Mouse (Mus musculus): Measurements from ENCODE around the gene B3gnt7. TPM values are rescaled to one million over a fixed set of nuclear protein-coding genes. Genes with fewer than 3 reads are reported as not detected.
"Not testable (repeated sequence)": the region's sequence is repeated elsewhere in the genome, so short reads cannot be mapped to it uniquely, and the experiment has no call there.

Gene B3gnt7
- polyA plus RNA-seq, 1 experiment from 2014 or later = 2.9 TPM

- no peaks in the 10 kb centered on the region for H3K27me3 ChIP-seq (ENCODE audit: control insufficient read depth, insufficient read depth, low read length)
- WGBS = 87% methylated on average over 6 of the region's 8 CpGs
- no peaks in the 10 kb centered on the region for H3K9me3 ChIP-seq (ENCODE audit: control insufficient read depth, low read length)
- no peaks in the 10 kb centered on the region for H3K36me3 ChIP-seq (ENCODE audit: control insufficient read depth, insufficient read depth, low read length)
- ATAC-seq (ENCODE audit: low FRiP score) = no peak
- no peaks in the 10 kb centered on the region for H3K4me1 ChIP-seq (replicated peaks; ENCODE audit: control insufficient read depth, insufficient read depth, low read length)
- H3K4me3 ChIP-seq (ENCODE audit: low read depth, low read length) = no peak overlapping the region
- DNase-seq (ENCODE audit: low spot score) = no peak
- no peak overlapping the region for H3K9ac ChIP-seq (ENCODE audit: low read depth, low read length)
- H3K4me2 ChIP-seq (replicated peaks; ENCODE audit: low read depth, low read length) = no peak overlapping the region
- H3K27ac ChIP-seq (ENCODE audit: low read depth, low read length) = no peak overlapping the region
These were observed 18.3 kb downstream of the B3gnt7 start for GRCm38 (mm10) chr1:86320822-86321413.

- Histone ChIP-seq H3K36me3 (ENCODE audit: control insufficient read depth, insufficient read depth, low read length) (no peaks in the 10 kb centered on the region), H3K9ac (ENCODE audit: low read depth, low read length) (no peak overlapping the region), H3K27me3 (ENCODE audit: control insufficient read depth, insufficient read depth, low read length) (no peaks in the 10 kb centered on the region), H3K4me3 (ENCODE audit: low read depth, low read length) (no peak overlapping the region), H3K9me3 (ENCODE audit: control insufficient read depth, low read length) (no peaks in the 10 kb centered on the region), H3K4me2 (replicated peaks; ENCODE audit: low read depth, low read length) (no peak overlapping the region), H3K4me1 (replicated peaks; ENCODE audit: control insufficient read depth, insufficient read depth, low read length) (no peaks in the 10 kb centered on the region), H3K27ac (ENCODE audit: low read depth, low read length) (no peak overlapping the region)
- DNase-seq (ENCODE audit: low spot score) (no peak), ATAC-seq (ENCODE audit: low FRiP score) (no peak)
- 37% methylated on average over 2 of the region's 2 CpGs for whole genome bisulfite sequencing
These were observed 33.7 kb downstream of the B3gnt7 start for GRCm38 (mm10) chr1:86336330-86336729.

DNA sequence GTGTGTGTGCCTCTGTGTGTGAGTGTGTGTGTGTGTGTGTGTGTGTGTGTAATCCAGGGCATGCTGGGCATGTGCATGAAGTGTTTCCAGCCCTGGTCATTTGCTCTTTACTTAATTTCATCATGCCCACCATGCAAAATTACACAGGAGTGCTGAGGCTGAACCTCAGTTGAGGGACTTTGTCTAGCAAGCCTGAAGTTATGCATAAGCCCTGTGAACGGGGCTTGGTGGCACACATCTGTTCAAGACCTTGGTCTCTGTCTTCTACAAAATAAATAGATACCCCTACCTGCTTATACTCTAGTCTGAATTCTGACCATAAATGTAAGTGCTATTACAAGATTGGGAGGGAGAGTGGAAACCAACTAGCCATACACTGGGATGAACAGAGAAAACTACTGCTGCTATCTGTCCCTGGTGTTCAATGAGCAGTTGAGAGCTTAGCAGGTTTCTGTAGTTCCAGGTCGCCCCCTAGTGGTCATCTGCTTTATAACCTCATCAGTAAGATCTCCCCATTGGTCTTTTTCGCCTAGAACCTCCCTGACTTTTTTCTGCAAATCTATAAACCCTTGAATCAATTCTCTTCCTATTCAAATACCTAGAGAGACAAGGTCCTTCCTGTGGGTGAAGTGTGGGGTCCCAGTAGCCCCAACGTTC is 36.7 kb downstream of the B3gnt7 start:
- DNase-seq (ENCODE audit: low spot score) = peak; percentile 91
- WGBS = 31% methylated on average over 4 of the region's 4 CpGs

DNA sequence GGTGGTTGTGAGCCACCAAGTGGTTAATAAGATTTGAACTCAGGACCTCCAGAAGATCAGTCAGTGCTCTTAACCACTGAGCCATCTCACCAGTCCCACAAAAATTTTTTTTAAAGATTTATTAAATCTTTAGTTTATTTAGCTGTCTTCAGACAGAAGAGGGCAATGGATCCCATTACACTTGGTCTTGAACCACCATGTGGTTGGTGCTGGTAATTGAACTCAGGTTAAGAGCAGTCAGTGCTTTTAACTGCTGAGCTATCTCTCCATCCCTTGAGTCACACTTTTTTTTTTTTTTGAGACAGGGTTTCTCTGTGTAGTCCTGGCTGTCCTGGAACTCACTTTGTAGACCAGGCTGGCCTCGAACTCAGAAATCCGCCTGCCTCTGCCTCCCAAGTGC is 38.5 kb downstream of the B3gnt7 start:
- 86% methylated on average over 2 of the region's 2 CpGs for WGBS
- DNase-seq (ENCODE audit: low spot score); H3K9ac ChIP-seq (ENCODE audit: low read depth, low read length); H3K4me3 ChIP-seq (ENCODE audit: low read depth, low read length); H3K27me3 ChIP-seq (ENCODE audit: control insufficient read depth, insufficient read depth, low read length); H3K9me3 ChIP-seq (ENCODE audit: control insufficient read depth, low read length); ATAC-seq (ENCODE audit: low FRiP score); H3K4me2 ChIP-seq (replicated peaks; ENCODE audit: low read depth, low read length); H3K36me3 ChIP-seq (ENCODE audit: control insufficient read depth, insufficient read depth, low read length); H3K4me1 ChIP-seq (replicated peaks; ENCODE audit: control insufficient read depth, insufficient read depth, low read length); H3K27ac ChIP-seq (ENCODE audit: low read depth, low read length): not testable (repeated sequence)

More for the DNA sequence above, 36.7 kb downstream of the B3gnt7 start:
- no peak overlapping the region for H3K4me3 ChIP-seq (ENCODE audit: low read depth, low read length)
- no peaks in the 10 kb centered on the region for H3K9me3 ChIP-seq (ENCODE audit: control insufficient read depth, low read length)
- H3K36me3 ChIP-seq (ENCODE audit: control insufficient read depth, insufficient read depth, low read length) = no peaks in the 10 kb centered on the region
- H3K4me2 ChIP-seq (replicated peaks; ENCODE audit: low read depth, low read length) = no peak overlapping the region
- H3K27ac ChIP-seq (ENCODE audit: low read depth, low read length) = no peak overlapping the region
- no peak overlapping the region for H3K9ac ChIP-seq (ENCODE audit: low read depth, low read length)
- H3K27me3 ChIP-seq (ENCODE audit: control insufficient read depth, insufficient read depth, low read length) = no peaks in the 10 kb centered on the region
- no peaks in the 10 kb centered on the region for H3K4me1 ChIP-seq (replicated peaks; ENCODE audit: control insufficient read depth, insufficient read depth, low read length)
- peak; percentile 53; the same call in 1 of the 2 replicates for ATAC-seq (ENCODE audit: low FRiP score)

- Histone ChIP-seq H3K9me3 (ENCODE audit: control insufficient read depth, low read length) (no peaks in the 10 kb centered on the region), H3K36me3 (ENCODE audit: control insufficient read depth, insufficient read depth, low read length) (no peaks in the 10 kb centered on the region), H3K27ac (ENCODE audit: low read depth, low read length) (no peak overlapping the region), H3K4me2 (replicated peaks; ENCODE audit: low read depth, low read length) (no peak overlapping the region), H3K9ac (ENCODE audit: low read depth, low read length) (no peak overlapping the region), H3K4me3 (ENCODE audit: low read depth, low read length) (no peak overlapping the region), H3K27me3 (ENCODE audit: control insufficient read depth, insufficient read depth, low read length) (no peaks in the 10 kb centered on the region), H3K4me1 (replicated peaks; ENCODE audit: control insufficient read depth, insufficient read depth, low read length) (no peaks in the 10 kb centered on the region)
- 92% methylated on average over 2 of the region's 2 CpGs for WGBS
- ATAC-seq (ENCODE audit: low FRiP score) (no peak), DNase-seq (ENCODE audit: low spot score) (no peak)
These were observed 39.7 kb downstream of the B3gnt7 start for GRCm38 (mm10) chr1:86342371-86342770.

GRCm38 (mm10) chr1:86343087-86343645 is 40.5 kb downstream of the B3gnt7 start:
- no peak for DNase-seq (ENCODE audit: low spot score)
- 91% methylated on average over 1 of the region's 1 CpGs for WGBS

GRCm38 (mm10) chr1:86343969-86344861 is 41.6 kb downstream of the B3gnt7 start:
- 79% methylated on average over 4 of the region's 4 CpGs for WGBS
- H3K9ac ChIP-seq (ENCODE audit: low read depth, low read length) = no peak overlapping the region
- no peak overlapping the region for H3K4me2 ChIP-seq (replicated peaks; ENCODE audit: low read depth, low read length)
- DNase-seq (ENCODE audit: low spot score) = no peak
- no peak for ATAC-seq (ENCODE audit: low FRiP score)
- no peak overlapping the region for H3K4me3 ChIP-seq (ENCODE audit: low read depth, low read length)
- no peaks in the 10 kb centered on the region for H3K27me3 ChIP-seq (ENCODE audit: control insufficient read depth, insufficient read depth, low read length)
- H3K27ac ChIP-seq (ENCODE audit: low read depth, low read length) = no peak overlapping the region
- H3K4me1 ChIP-seq (replicated peaks; ENCODE audit: control insufficient read depth, insufficient read depth, low read length) = no peaks in the 10 kb centered on the region
- H3K9me3 ChIP-seq (ENCODE audit: control insufficient read depth, low read length) = no peaks in the 10 kb centered on the region
- H3K36me3 ChIP-seq (ENCODE audit: control insufficient read depth, insufficient read depth, low read length) = peaks cover under 1% of the 10 kb centered on the region

More at GRCm38 (mm10) chr1:86343087-86343645, 40.5 kb downstream of the B3gnt7 start:
- Histone ChIP-seq H3K9me3 (ENCODE audit: control insufficient read depth, low read length) (no peaks in the 10 kb centered on the region), H3K4me1 (replicated peaks; ENCODE audit: control insufficient read depth, insufficient read depth, low read length) (no peaks in the 10 kb centered on the region), H3K36me3 (ENCODE audit: control insufficient read depth, insufficient read depth, low read length) (no peaks in the 10 kb centered on the region), H3K27me3 (ENCODE audit: control insufficient read depth, insufficient read depth, low read length) (no peaks in the 10 kb centered on the region), H3K27ac (ENCODE audit: low read depth, low read length) (no peak overlapping the region), H3K4me3 (ENCODE audit: low read depth, low read length) (no peak overlapping the region), H3K9ac (ENCODE audit: low read depth, low read length) (no peak overlapping the region), H3K4me2 (replicated peaks; ENCODE audit: low read depth, low read length) (no peak overlapping the region)
- ATAC-seq (ENCODE audit: low FRiP score) = no peak

- DNase-seq (ENCODE audit: low spot score) (no peak), ATAC-seq (ENCODE audit: low FRiP score) (no peak)
- H3K4me2 ChIP-seq (replicated peaks; ENCODE audit: low read depth, low read length) = no peak overlapping the region
- peaks cover 4% of the 10 kb centered on the region for H3K36me3 ChIP-seq (ENCODE audit: control insufficient read depth, insufficient read depth, low read length)
- no peak overlapping the region for H3K27ac ChIP-seq (ENCODE audit: low read depth, low read length)
- H3K9me3 ChIP-seq (ENCODE audit: control insufficient read depth, low read length) = no peaks in the 10 kb centered on the region
- no peak overlapping the region for H3K9ac ChIP-seq (ENCODE audit: low read depth, low read length)
- H3K4me1 ChIP-seq (replicated peaks; ENCODE audit: control insufficient read depth, insufficient read depth, low read length) = no peaks in the 10 kb centered on the region
- no peaks in the 10 kb centered on the region for H3K27me3 ChIP-seq (ENCODE audit: control insufficient read depth, insufficient read depth, low read length)
- no peak overlapping the region for H3K4me3 ChIP-seq (ENCODE audit: low read depth, low read length)
- 96% methylated on average over 4 of the region's 4 CpGs for WGBS
These were observed 42.4 kb downstream of the B3gnt7 start for GRCm38 (mm10) chr1:86345069-86345468.
